Mouse (Mus musculus): Measurements from ENCODE around the gene Gatb.

- no peak for TF ChIP-seq CTCF (conservative IDR thresholded peaks at IDR 0.05; ENCODE audit: low read length)
- no peak for TF ChIP-seq POU5F1 (IDR thresholded peaks at IDR 0.05; ENCODE audit: borderline replicate concordance, low read length)
- TF ChIP-seq NANOG (IDR thresholded peaks at IDR 0.05; ENCODE audit: borderline replicate concordance, low read length): no peak
Observed at GRCm38 (mm10) chr3:85679312-85679933, 105.5 kb downstream of the Gatb start.
